ENCODE assay signal across 8 mouse cellular contexts in the genomic region with DNA sequence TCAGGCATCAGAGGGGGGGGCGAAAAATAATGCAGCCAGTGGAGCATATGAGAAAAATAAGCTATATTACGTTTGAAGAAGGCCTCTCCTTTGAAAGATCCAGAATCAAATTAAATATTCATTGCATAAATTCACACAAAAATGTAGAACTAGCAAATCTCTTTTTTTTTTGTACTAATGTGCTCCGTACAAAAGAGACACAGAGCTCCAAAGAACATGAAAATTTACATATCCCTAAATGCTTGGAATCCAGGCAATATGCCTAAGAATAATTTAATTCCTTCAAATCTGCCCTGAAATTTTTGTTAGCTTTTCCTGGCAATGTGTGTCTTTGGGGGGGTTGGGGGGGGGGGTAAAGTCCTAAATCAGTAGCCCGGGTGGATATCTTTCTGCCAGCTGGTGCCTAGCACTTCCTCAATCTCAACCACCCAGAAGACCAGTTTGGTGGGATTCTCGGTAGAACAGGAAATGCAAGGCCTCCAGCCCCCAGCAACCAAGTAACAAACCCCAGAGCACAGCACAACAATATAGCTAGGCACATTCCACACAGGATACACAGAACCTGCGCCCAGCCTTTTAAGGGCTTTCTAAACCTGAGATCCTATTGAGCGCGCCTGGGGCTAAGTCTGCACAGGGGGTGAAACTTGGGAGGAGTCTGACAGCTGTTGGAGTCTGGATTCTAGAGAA. TPM values are rescaled to one million over a fixed set of nuclear protein-coding genes. Genes with fewer than 3 reads are reported as not detected.
A peak's percentile ranks its signal among the peaks of the same experiment; 100 is the strongest.
DNase-seq lines count a peak whose midpoint lies in the region; ATAC-seq and TF ChIP-seq lines count a peak whose summit lies in the region.

No protein-coding gene starts in this region.

- H3K4me2 ChIP-seq in forebrain, embryonic 12.5 days, result 0 out of 2 replicates have a peak overlapping the region, but pooled peaks have one; percentile 2

- H3K9ac ChIP-seq in forebrain, embryonic 12.5 days, result no peak overlapping the region

- H3K27me3 ChIP-seq in G1E (ENCODE audit: insufficient read depth, low read length), result no peaks in the 10 kb centered on the region
- peaks cover 29% of the 10 kb centered on the region for H3K27me3 ChIP-seq in forebrain, embryonic 12.5 days

- peaks cover 61% of the 10 kb centered on the region for H3K36me3 ChIP-seq in G1E (replicated peaks)
- peaks cover 9% of the 10 kb centered on the region for H3K36me3 ChIP-seq in forebrain, embryonic 12.5 days (replicated peaks)

- DNase-seq in layer of hippocampus, adult 2 months (ENCODE audit: low spot score in 2 of 2), result no peak
- DNase-seq in layer of hippocampus, adult 9-10 months (ENCODE audit: low spot score), result no peak
- DNase-seq in G1E (ENCODE audit: low spot score), result peak; percentile 32
- no peak for DNase-seq in gastrocnemius, postnatal 25 days
- DNase-seq in kidney, adult 11 months, result no peak
- no peak for DNase-seq in ovary, postnatal 36 days (ENCODE audit: low spot score)

- H3K9me3 ChIP-seq in G1E (replicated peaks), result no peaks in the 10 kb centered on the region
- H3K9me3 ChIP-seq in forebrain, embryonic 12.5 days, result no peaks in the 10 kb centered on the region

- no peak overlapping the region for H3K4me3 ChIP-seq in layer of hippocampus, adult 2 months
- H3K4me3 ChIP-seq in G1E (ENCODE audit: low read depth, low read length), result no peak overlapping the region; the same call in 1 of the 2 replicates
- H3K4me3 ChIP-seq in forebrain, embryonic 12.5 days (replicated peaks), result no peak overlapping the region

- TF ChIP-seq CTCF in layer of hippocampus, adult 2 months (conservative IDR thresholded peaks at IDR 0.05), result no peak
- TF ChIP-seq CTCF in G1E (IDR thresholded peaks at IDR 0.05; ENCODE audit: low read depth, low read length), result no peak

- peak; percentile 22 for ATAC-seq in G1E (ENCODE audit: extremely low read depth, insufficient number of reproducible peaks, low FRiP score, poor library complexity, severe bottlenecking)
- no peak for ATAC-seq in forebrain, embryonic 12.5 days (ENCODE audit: low FRiP score)
- ATAC-seq in megakaryocyte progenitor cell, adult 5-6 weeks (replicated peaks; ENCODE audit: poor library complexity), result peak; percentile 65

- peaks cover 81% of the 10 kb centered on the region for H3K4me1 ChIP-seq in G1E (ENCODE audit: insufficient read depth, low read depth, low read length)
- peaks cover 53% of the 10 kb centered on the region for H3K4me1 ChIP-seq in forebrain, embryonic 12.5 days

- 33% methylated on average over 8 of the region's 8 CpGs for WGBS in forebrain, embryonic 12.5 days

- peak overlapping the region; percentile 70; the same call in 1 of the 2 replicates for H3K27ac ChIP-seq in layer of hippocampus, adult 2 months
- H3K27ac ChIP-seq in forebrain, embryonic 12.5 days, result no peak overlapping the region

RNA-seq across cellular contexts. Expression of gene Pik3r1, which starts 7.9 kb away (rescaled TPM):
- 10 to 100 TPM; 79.8 to 80.8 TPM for total RNA-seq in layer of hippocampus, adult 2 months (2021)
- total RNA-seq in G1E (2014; fragmentation: Nextera tagmentation) (102 and 150 TPM in 2 replicates), G1E (2017) (86.2 and 111 TPM in 2 replicates)
- 9.3 and 11.3 TPM in 2 replicates for polyA plus RNA-seq in G1E (2012)
- polyA plus RNA-seq in forebrain, embryonic 12.5 days (2016; fragmentation: Nextera tagmentation; extraction: Ambion mirVana), result 20.4 and 22.6 TPM in 2 replicates
- 88.5 and 90.8 TPM in 2 replicates for total RNA-seq in megakaryocyte progenitor cell, adult 5-6 weeks (2015)
- total RNA-seq in megakaryocyte progenitor cell, adult 5-6 weeks (2017), result 84.9 and 106 TPM in 2 replicates
- total RNA-seq in gastrocnemius, postnatal 25 days (2021), result 10 to 100 TPM; 25.4 to 27.0 TPM
